Mouse (Mus musculus) C2C12 (cell line): ENCODE measurements around the gene Smarca4. TPM values are rescaled to one million over a fixed set of nuclear protein-coding genes. Genes with fewer than 3 reads are reported as not detected.

Source experiments
- H3K27me3 ChIP-seq: one replicate; pipeline ENCODE4 v1.6.1; 2011; ENCODE audit not compliant: control insufficient read depth, insufficient read depth, insufficient read length
- H3K36me3 ChIP-seq: one replicate; pipeline ENCODE4 v1.6.1; 2011; ENCODE audit not compliant: control insufficient read depth, insufficient read depth
- H3K4me3 ChIP-seq: one replicate; pipeline ENCODE4 v1.5.1; 2011; ENCODE audit warnings: mild to moderate bottlenecking, control low read depth; ENCODE audit not compliant: poor library complexity, insufficient read depth, severe bottlenecking
- H3K79me2 ChIP-seq: one replicate; pipeline ENCODE4 v1.6.1; 2011; ENCODE audit not compliant: control insufficient read depth, insufficient read depth
- H3K79me3 ChIP-seq: one replicate; pipeline ENCODE4 v1.6.1; 2011; ENCODE audit warnings: low read depth, control low read depth
- H3ac ChIP-seq: one replicate; pipeline ENCODE3; 2011; ENCODE audit warnings: low read depth; ENCODE audit not compliant: control insufficient read depth, insufficient read length
- CEBPB ChIP-seq: IDR thresholded peaks from one replicate; pipeline ENCODE4 v1.6.1; 2011; ENCODE audit warnings: low read depth, mild to moderate bottlenecking, control low read depth, moderate library complexity
- CTCF ChIP-seq: IDR thresholded peaks from one replicate; pipeline ENCODE4 v1.5.1; 2011; ENCODE audit not compliant: control insufficient read depth, insufficient read depth, insufficient read length
- FOSL1 ChIP-seq: IDR thresholded peaks from one replicate; pipeline ENCODE4 v1.8.0; 2011; ENCODE audit warnings: mild to moderate bottlenecking, low read length; ENCODE audit not compliant: poor library complexity, insufficient read depth, severe bottlenecking
- MAX ChIP-seq: IDR thresholded peaks from one replicate; pipeline ENCODE4 v1.6.1; 2011; ENCODE audit warnings: mild to moderate bottlenecking, control low read depth
- MYOD1 ChIP-seq: IDR thresholded peaks from one replicate; pipeline ENCODE4 v1.6.1; 2011; ENCODE audit warnings: low read depth; ENCODE audit not compliant: control insufficient read depth, insufficient read length
- MYOG ChIP-seq: IDR thresholded peaks from one replicate; pipeline ENCODE4 v1.6.1; 2011; ENCODE audit not compliant: control insufficient read depth, insufficient read length; ENCODE audit errors: extremely low read depth
- USF1 ChIP-seq: IDR thresholded peaks from one replicate; pipeline ENCODE4 v1.6.1; 2011; ENCODE audit warnings: low read depth, mild to moderate bottlenecking, control low read depth, moderate library complexity
- polyA plus RNA-seq: library from polyadenylated mRNA; unstranded; fragments of >200 nt; fragmentation: generic; extraction: Trizol; gene quantifications from one replicate; pipeline ENCODE4 v1.2.1, GENCODE M21; 2012; ENCODE audit warnings: missing spikeins

The Smarca4 gene
- polyA plus RNA-seq, 1 experiment, result 72.2 TPM

GRCm38 (mm10) chr9:21627145-21627795, 11.3 kb downstream of the Smarca4 start:
- Histone ChIP-seq H3K79me2 (peaks cover 100% of the 10 kb centered on the region), H3K36me3 (peaks cover 19% of the 10 kb centered on the region), H3ac (no peak overlapping the region), H3K79me3 (peaks cover 91% of the 10 kb centered on the region), H3K4me3 (no peak overlapping the region), H3K27me3 (no peaks in the 10 kb centered on the region)
- TF ChIP-seq MYOG (no peak), MAX (no peak)

- Histone ChIP-seq H3K27me3 (no peaks in the 10 kb centered on the region), H3K79me2 (peaks cover 99% of the 10 kb centered on the region), H3K79me3 (peaks cover 81% of the 10 kb centered on the region), H3ac (no peak overlapping the region), H3K4me3 (no peak overlapping the region), H3K36me3 (peaks cover 42% of the 10 kb centered on the region)
- no peak for TF ChIP-seq CTCF
- no peak for TF ChIP-seq MYOD1
- no peak for TF ChIP-seq FOSL1
- TF ChIP-seq USF1, result no peak
- TF ChIP-seq MYOG, result no peak
- no peak for TF ChIP-seq CEBPB
- TF ChIP-seq MAX, result no peak
These were observed 14.7 kb downstream of the Smarca4 start for GRCm38 (mm10) chr9:21630673-21631072.

- Histone ChIP-seq H3K4me3 (no peak overlapping the region), H3K79me3 (peaks cover 61% of the 10 kb centered on the region), H3K79me2 (peaks cover 79% of the 10 kb centered on the region), H3K36me3 (peaks cover 66% of the 10 kb centered on the region), H3ac (no peak overlapping the region), H3K27me3 (no peaks in the 10 kb centered on the region)
- TF ChIP-seq USF1 (no peak), MYOD1 (no peak), FOSL1 (no peak), CEBPB (no peak), CTCF (no peak), MAX (no peak), MYOG (no peak)
These were observed 17.1 kb downstream of the Smarca4 start for GRCm38 (mm10) chr9:21633106-21633505.

- Histone ChIP-seq H3K36me3 (peaks cover 88% of the 10 kb centered on the region), H3K27me3 (no peaks in the 10 kb centered on the region), H3ac (no peak overlapping the region), H3K79me3 (peaks cover 41% of the 10 kb centered on the region), H3K79me2 (peaks cover 54% of the 10 kb centered on the region), H3K4me3 (no peak overlapping the region)
- no peak for TF ChIP-seq FOSL1
- TF ChIP-seq USF1, result no peak
- TF ChIP-seq MAX, result no peak
- no peak for TF ChIP-seq MYOD1
- TF ChIP-seq MYOG, result no peak
- no peak for TF ChIP-seq CTCF
- no peak for TF ChIP-seq CEBPB
These were observed 19.7 kb downstream of the Smarca4 start for GRCm38 (mm10) chr9:21635639-21636038.

- Histone ChIP-seq H3ac (no peak overlapping the region), H3K79me3 (peaks cover 10% of the 10 kb centered on the region), H3K4me3 (no peak overlapping the region), H3K36me3 (peaks cover 98% of the 10 kb centered on the region), H3K27me3 (no peaks in the 10 kb centered on the region), H3K79me2 (peaks cover 21% of the 10 kb centered on the region)
- TF ChIP-seq MYOG (no peak), FOSL1 (no peak), CEBPB (no peak), CTCF (no peak), MYOD1 (no peak), USF1 (no peak), MAX (no peak)
These were observed 23.1 kb downstream of the Smarca4 start for GRCm38 (mm10) chr9:21639031-21639430.

GRCm38 (mm10) chr9:21646366-21646765, 30.4 kb downstream of the Smarca4 start:
- no peak overlapping the region for H3ac ChIP-seq
- H3K4me3 ChIP-seq, result no peak overlapping the region
- TF ChIP-seq USF1, result no peak
- TF ChIP-seq CEBPB, result no peak
- no peak for TF ChIP-seq CTCF
- TF ChIP-seq FOSL1, result no peak
- no peak for TF ChIP-seq MAX
- TF ChIP-seq MYOD1, result no peak
- TF ChIP-seq MYOG, result no peak
- H3K27me3 ChIP-seq, result no peaks in the 10 kb centered on the region
- peaks cover 41% of the 10 kb centered on the region for H3K79me2 ChIP-seq
- peaks cover 82% of the 10 kb centered on the region for H3K36me3 ChIP-seq
- H3K79me3 ChIP-seq, result peaks cover 18% of the 10 kb centered on the region
